Mouse (Mus musculus): ENCODE results near the gene Cit. TPM values are rescaled to one million over a fixed set of nuclear protein-coding genes. Genes with fewer than 3 reads are reported as not detected.
"Not testable (repeated sequence)": the region's sequence is repeated elsewhere in the genome, so short reads cannot be mapped to it uniquely, and the experiment has no call there.

Gene Cit
- 100 to 1,000 TPM; 178 to 201 TPM for total RNA-seq (2021)

DNA sequence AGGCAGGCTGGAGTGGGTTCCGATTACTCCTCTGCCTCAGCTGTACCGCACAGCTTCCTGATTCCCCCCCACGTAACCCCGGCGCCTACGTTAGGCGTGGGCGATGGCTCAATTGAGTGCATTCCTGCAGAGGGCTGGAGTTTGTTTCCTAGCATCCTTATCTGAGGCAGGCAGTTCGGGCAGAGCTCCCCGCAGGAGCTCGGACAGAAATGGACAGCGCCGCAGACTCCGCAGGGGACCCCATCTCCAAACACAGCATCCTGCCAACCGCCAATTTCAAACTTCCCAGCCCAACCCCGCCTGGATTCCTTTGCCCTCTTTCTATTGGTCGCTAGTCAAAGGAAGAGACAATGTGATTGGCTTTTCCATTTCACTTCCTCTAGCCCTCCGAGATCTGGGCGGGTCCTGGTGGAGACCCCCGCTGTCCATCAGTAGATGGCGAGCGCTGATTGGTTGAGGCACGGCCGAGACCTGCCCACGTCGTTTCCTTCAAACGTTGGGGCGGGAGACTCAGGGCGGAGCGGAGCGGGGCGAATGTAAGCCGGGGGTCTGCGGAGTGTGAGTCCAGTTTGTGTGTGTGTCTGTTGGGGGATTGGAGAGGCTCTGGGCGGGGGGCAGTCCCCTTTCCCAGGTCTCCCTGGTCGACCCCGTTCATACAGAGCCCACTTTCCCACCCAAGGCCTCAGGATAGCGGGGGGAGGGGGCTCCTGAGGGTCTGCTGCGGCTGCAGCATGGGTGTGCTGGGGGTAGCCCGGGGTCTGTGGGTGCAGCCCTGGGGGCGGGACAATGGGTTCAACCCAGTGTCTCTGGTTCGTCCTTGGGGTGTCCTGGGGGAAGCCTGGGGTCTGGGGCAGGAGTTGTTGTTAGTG is at the start of gene Cit:
TSS of gene Cit (plus strand) at position 513 of the 869 bp plus-strand sequence.
- DNase-seq (ENCODE audit: low spot score in 2 of 2): peak; percentile 82 to 85
- intact Hi-C loops (cut with DNase I): loop anchor here (5.0 kb wide), 1 partner anchor 62 kb away; no protein-coding TSS in a partner anchor

DNA sequence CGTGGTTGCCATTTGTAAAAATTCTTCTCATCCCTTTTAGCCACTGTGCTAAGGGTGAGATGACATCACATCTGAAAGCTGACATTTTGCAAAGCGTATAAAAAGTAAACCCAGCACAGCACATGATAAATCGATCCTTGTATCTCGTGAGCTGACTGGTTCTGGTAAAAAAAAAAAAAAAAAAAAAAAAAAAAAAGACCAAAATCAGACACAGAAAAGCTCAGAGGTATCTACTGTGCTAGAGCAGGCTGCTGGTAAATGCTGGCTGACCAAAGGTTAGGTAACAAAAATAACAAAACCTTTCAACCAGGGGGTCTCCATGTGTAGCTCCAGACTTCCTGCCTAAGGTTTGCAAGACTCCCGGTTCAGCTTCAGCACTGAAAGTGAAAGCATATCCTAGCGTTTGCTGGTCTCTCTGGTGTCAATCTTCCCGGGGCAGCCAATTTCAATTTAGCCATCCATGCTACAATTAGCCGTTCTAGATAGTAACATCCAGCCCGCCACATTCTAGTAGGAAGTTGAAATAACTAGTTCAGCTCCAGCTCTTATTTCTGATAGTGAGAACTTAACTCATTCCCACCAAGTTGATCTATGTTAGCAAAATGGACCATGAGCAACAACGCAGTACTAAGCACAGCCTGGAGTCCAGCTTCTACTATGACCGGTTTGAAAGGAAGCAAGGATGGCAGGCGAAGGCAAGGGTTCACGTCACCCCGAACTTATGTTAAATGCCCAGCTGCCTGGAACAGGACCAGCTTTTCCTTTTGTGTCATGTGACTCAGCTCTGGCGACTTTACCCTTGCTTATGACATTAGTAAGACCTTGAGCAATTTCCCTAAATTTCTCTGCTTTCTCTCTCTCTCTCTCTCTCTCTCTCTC is 45.8 kb upstream of the Cit start:
- DNase-seq (ENCODE audit: low spot score in 2 of 2): no peak
- intact Hi-C loops (cut with DNase I): no loop called here

DNA sequence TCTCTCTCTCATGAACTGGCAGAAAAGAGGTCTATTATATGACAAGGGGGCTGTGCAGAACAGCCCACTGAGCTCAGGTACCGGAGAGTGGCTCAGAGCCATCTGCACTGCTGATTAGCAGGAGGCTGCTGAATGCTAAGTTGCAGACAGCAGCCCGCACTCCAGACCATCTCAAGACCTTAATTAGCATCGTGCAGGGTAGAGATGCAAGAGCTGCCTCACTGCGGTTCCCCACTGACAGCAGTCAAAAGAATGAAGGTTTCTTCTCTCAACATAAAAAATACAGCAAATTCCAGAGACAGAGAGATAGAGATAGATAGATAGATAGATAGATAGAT is 45.2 kb upstream of the Cit start:
- intact Hi-C loops (cut with DNase I): no loop called here
- DNase-seq (ENCODE audit: low spot score in 2 of 2): no peak

DNA sequence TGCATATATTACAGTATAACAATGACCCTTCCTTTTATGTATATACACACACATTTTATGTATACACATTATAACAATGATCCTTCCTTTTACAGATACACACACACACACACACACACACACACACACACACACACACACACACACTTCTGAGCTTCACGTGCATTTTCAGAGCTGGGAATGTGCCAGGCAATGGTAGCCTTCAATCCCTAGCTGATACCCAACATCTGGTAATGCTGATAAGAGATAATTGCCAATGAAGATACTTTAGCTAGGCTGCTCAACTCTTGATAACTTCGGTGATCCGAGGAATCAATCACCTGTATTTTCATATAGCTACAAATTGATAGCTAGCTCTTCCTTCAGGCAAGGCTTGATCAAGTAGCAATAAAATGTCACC is 32.8 kb upstream of the Cit start:
- intact Hi-C loops (cut with DNase I): no loop called here
- no peak for DNase-seq (ENCODE audit: low spot score in 2 of 2)

DNA sequence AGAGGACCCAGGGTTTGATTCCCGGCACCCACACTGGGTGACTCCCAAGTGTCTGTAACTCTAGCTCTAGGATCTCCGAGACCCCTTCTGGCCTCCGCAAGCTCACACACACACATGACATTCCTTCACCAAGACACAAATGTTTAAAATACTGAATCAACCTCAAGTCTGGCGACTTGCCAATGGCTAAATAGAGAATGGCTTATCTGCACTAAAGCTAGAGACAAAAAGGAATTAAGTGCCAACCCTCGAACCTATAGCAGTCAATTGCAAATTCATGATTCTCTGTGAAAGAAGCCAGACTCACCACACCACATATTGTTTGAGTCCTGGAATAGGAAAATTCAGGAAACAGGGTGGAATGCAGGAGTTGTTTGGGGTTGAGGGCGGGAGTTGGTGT is 28.1 kb upstream of the Cit start:
- DNase-seq (ENCODE audit: low spot score in 2 of 2): no peak
- intact Hi-C loops (cut with DNase I): no loop called here

DNA sequence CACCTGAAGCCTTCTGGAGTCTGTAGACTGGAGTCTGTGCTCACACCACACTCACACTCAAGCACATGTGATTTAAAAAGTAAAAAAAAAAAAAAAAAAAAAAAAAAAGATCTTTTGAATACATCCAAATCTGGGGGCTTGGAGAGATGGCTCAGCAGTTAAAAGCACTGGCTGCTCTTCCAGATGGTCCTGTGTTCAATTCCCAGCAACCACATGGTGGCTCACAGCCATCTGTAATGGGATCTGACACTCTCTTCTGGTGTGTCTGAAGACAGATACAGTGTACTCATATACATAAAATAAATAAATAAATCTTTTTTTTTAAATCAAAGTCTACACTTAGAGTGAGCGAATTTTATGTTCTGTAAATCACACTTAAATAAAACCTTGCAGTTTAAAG is 27.4 kb upstream of the Cit start:
- DNase-seq (ENCODE audit: low spot score in 2 of 2); intact Hi-C loops (cut with DNase I): not testable (repeated sequence)

DNA sequence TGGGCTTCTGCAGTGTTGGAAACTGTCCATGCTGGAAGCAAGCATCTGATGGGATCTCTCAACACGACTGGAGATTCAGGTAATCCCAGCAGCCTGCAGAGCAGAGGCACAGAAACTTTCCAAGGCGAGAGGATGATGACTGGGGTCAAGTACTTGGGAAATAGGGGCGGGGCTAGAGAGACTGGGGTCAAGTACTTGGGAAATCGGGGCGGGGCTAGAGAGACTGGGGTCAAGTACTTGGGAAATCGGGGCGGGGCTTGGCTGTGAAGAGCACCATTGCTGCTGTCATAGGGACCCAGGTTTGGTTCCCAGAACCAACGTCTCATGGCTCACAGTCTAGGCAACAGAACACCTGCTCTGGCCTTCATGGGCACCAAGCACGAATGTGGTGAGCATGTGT is 25.1 kb upstream of the Cit start:
- intact Hi-C loops (cut with DNase I): no loop called here
- DNase-seq (ENCODE audit: low spot score in 2 of 2): no peak

DNA sequence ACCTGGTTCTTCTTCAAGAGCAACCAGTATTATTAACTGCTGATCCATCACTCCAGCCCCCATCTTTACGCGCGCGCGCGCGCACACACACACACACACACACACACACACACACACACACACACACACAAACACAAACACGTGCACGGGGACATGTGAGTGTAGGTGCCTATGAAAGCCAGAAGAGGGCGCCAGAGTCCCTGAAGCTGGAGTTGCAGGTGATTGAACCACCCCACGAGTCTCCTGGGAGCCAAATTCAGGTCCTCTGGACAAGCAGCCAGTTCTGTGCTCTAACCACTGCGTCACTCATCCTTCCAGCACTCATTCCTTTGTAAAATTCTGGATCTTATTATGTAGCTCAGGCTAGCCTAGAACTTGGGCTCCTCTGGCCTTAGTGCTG is 23.9 kb upstream of the Cit start:
- intact Hi-C loops (cut with DNase I): no loop called here
- no peak for DNase-seq (ENCODE audit: low spot score in 2 of 2)

DNA sequence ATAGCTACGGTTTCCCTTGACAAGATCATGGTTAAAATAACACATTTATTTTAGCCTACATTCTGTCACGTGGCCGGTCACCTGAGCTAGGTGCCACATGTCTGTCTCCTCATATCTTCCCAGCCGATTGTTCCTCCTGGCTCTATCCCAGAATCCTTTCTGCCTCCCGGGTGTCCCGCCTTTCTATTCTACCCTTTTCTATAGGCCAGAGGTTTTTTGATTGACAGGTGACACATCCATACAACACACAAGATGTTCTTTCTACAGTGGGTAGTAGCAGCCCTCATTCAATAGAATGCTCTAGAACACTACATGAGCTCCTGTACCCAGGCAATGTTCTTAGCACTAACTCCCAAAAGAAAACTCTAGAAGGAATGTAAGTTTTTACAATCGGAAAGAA is 23.2 kb upstream of the Cit start:
- no peak for DNase-seq (ENCODE audit: low spot score in 2 of 2)
- intact Hi-C loops (cut with DNase I): no loop called here

DNA sequence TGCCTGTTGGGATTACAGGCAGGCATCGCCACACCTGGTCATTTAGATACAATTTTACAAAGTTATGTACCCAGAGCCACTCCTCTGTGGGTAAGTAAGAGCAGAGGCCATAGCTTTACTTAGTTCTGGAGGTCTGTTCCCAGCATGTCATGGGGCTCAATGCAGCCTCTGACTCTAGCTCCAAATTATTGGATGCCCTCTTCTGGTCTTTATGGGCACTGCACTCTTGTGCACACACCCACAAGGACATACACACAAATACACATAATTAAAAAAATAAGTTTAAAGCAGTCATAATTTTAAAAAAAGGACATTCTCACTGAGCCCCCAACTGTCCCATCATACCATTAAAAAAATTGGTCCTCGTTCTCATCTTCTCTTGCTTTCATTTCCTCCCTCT is 12.3 kb upstream of the Cit start:
- DNase-seq (ENCODE audit: low spot score in 2 of 2): no peak
- intact Hi-C loops (cut with DNase I): no loop called here

DNA sequence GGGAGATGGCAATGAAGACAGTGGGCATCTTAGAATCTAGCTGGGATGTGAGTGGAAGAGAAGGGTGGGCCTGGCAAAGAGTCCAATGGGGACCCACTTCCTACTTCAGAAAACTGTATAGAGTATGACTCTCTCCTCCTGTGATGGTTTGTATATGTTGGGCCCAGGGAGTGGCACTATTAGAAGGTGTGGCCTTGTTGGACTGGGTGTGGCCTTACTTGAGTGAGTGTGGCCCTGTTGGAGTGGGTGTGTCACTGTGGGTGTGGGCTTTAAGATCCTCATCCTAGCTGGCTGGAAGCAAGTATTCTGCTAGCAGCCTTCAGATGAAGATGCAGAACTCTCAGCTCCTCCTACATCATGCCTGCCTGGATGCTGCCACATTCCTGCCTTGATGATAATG is 11.3 kb upstream of the Cit start:
- DNase-seq (ENCODE audit: low spot score in 2 of 2); intact Hi-C loops (cut with DNase I): not testable (repeated sequence)

DNA sequence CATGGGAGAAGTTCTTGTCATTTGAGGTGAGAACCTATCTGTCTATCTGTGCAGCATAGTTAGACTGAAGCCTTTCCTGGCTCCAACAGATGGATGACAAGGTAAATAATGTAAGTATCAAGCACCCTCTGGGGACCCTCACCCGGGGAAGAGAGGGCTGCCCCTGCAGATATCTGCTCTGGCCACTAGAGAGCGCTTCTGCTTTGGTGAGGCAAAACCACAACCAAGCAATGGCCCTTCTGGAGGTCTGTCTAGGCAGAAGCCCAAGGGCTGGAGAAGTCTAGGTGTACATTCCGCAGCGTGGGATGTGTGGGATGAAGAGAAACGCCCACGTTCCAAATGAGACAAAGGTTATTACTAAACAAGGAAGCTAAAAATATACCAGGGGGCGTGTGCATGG is 9.8 kb upstream of the Cit start:
- intact Hi-C loops (cut with DNase I): no loop called here
- DNase-seq (ENCODE audit: low spot score in 2 of 2): no peak

DNA sequence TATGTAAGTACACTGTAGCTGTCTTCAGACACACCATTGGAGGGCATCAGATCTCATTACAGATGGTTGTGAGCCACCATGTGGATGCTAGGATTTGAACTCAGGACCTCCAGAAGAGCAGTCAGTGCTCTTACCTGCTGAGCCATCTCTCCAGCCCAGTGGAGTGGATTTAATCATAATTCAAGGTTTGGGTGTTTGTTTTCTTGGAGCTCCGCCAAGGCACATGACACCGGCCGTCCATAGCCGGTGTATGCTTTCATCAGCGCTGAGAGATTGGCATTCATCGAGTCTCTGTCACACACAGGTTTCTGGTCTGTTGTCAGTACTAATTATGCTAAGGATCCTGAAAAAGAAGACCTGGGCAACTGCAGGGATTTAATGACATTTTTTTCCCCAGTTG is 7.0 kb upstream of the Cit start:
- intact Hi-C loops (cut with DNase I): no loop called here
- DNase-seq (ENCODE audit: low spot score in 2 of 2): no peak

DNA sequence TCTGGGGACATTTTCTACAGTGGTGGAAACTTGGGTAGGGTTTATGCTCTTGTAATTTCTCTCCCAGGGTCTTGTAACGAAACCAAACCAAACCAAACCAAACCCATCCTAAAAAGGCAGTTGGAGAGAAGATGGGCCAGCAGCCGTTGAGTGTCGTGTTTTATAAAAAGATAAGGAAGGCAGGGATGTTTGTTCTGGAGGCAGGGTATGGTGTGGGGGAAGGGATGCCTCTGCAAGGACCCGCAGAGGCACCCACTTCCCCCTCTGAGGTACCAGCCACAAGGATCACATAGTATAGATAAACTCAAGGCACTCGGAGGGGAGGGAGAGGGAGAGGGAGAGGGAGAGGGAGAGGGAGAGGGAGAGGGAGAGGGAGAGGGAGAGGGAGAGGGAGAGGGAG is 4.6 kb upstream of the Cit start:
- intact Hi-C loops (cut with DNase I): no loop called here
- DNase-seq (ENCODE audit: low spot score in 2 of 2): no peak

DNA sequence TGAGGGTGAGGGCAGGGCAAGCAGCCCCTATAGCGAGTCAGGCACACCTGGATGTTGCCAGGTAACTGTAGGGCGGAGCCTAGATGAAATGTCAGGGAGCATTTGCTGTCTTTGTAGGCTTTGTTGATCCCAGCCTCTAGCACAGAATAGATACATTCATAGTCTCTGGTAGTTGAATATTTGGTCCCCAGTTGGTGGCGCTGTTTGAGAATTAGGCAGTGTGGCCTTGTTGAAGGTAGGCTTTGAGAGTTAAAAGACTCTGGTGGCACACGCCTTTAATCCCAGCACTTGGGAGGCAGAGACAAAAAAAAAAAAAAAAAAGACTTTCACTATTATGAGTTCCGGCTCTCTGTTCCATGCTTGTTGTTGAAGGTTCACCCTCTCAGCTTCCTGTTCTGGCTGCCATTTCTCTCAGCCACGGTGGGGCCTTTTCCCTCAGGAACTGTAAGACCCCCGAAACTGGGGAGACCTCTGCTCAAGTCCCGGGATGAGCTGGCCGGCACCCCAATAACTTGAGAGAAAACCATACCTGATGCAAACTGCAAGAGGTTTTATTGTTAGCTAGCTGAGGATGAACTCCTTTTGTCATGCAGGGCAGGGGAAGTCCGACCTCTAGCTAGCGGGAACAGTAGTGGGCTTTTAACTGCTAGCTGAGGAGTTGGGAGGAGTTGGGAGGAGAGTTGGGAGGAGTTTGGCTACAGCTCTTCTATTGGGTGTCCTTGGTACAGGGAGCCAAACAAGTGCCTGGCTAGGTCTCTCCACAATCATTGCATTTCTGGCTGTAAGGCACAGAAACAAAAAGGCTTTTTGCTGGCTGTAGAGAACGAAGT is 3.9 kb upstream of the Cit start:
- DNase-seq (ENCODE audit: low spot score in 2 of 2): no peak
- intact Hi-C loops (cut with DNase I): no loop called here

DNA sequence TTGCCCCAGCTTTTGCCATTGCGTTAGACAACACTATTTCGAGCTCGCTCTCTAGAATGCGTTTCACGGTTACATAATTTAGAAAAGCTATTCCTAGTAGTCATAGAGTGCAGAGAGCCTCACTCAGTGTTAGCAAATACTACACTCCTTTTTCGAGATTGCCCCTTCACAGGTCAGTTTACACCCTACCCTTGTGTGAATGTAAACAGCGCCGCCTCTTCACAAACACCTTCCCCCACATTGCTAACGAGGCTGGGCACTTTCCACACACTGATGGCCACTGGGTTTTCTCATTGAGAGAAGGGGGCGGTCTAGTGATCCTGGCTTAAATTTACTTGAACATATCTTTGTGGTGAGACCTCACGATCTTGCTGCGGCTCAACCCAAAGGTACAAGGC is 711 bp upstream of the Cit start:
- intact Hi-C loops (cut with DNase I): no loop called here
- no peak for DNase-seq (ENCODE audit: low spot score in 2 of 2)

DNA sequence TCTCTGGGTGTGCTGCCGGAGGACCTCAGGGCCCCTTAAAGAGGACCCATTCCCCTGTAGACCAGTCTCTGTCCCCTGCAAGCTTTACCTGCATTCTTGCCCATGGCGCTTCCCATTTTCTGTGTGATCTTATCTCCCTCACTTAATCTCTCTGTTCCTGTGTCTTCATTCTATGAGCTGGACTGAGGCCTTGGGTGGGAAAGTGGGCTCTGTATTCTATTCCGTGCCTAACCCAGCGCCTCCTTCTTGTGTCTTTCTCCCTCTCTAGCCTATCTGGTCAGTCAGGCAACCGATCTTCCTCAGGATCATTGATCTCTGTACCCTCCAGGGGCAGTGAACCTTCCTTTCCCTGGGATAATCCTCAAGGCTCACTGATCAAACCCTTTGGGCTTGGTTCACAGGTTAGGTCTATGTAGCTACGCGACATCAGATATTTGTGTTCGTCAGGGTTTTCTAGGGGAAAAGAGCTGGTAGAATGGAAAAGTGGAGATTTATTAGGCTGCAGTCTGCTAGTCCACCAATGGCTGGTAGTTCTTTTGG is 627 bp downstream of the Cit start:
- intact Hi-C loops (cut with DNase I): loop anchor here (5.0 kb wide), 1 partner anchor 62 kb away; no protein-coding TSS in a partner anchor

DNA sequence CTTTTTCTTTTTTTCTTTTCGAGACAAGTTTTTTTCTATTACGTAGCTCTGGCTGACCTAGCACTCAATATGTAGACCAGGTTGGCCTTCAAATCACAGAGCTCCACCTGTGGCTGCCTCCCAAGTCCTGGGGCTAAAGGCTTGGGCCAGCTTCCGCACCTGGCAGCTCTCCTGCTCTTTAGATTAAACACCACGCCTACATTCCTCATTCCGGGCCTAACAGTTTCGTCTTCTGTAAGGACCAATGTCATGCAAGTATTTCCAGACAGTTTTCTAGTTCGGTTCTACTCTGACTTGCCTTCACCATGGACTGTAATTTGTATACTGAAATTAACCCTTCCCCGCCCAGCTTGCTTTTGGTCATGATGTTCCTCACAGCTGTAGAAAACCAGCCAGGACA is 2.1 kb downstream of the Cit start:
- intact Hi-C loops (cut with DNase I): loop anchor here (5.0 kb wide), 1 partner anchor 60 kb away; no protein-coding TSS in a partner anchor
- no peak for DNase-seq (ENCODE audit: low spot score in 2 of 2)

More for the DNA sequence above, 627 bp downstream of the Cit start:
- no peak for DNase-seq (ENCODE audit: low spot score in 2 of 2)

DNA sequence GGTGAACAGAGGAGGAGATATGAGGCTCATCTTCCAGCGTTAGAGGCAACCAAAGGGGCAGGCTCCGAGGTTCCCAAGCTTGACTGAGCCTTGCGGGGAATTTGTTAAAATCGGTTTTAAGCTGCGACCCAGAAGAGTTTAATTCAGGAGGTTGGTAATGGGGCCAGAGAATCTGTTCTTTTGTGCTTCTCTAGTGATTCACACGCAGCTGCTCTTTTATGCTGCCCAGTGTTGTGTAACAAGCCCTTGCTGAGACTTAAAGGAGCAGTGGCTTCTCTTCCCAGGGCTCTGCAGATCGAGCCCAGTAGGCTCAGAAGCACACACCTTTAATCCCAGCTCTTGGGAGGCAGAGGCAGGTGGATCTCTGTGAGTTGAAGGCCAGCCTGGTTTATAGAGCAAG is 3.4 kb downstream of the Cit start:
- intact Hi-C loops (cut with DNase I): loop anchor here (5.0 kb wide), 1 partner anchor 59 kb away; no protein-coding TSS in a partner anchor
- DNase-seq (ENCODE audit: low spot score in 2 of 2): peak in 1 of 2 experiments; percentile 23
